Mouse (Mus musculus) brown adipose tissue, adult 24 weeks (tissue): ENCODE data around the gene Vmn1r77. TPM values are rescaled to one million over a fixed set of nuclear protein-coding genes. Genes with fewer than 3 reads are reported as not detected.
"Not testable (repeated sequence)": the region's sequence is repeated elsewhere in the genome, so short reads cannot be mapped to it uniquely, and the experiment has no call there.

ENCODE experiments used
- H3K27ac ChIP-seq: fragments of 200-500 bp; replicated peaks from 2 replicates; pipeline ENCODE4 v1.5.1; 2012; ENCODE audit warnings: low read depth, mild to moderate bottlenecking, low read length
- H3K4me1 ChIP-seq: fragments of 200-500 bp; 2 replicates; pipeline ENCODE4 v1.6.1; 2012; ENCODE audit warnings: low read length, mixed read lengths; ENCODE audit not compliant: control insufficient read depth, insufficient read depth, insufficient read length
- H3K4me3 ChIP-seq: fragments of 200-500 bp; 2 replicates; pipeline ENCODE4 v1.5.1; 2012; ENCODE audit warnings: low read depth, mild to moderate bottlenecking, low read length, moderate library complexity; ENCODE audit not compliant: insufficient read depth
- polyA plus RNA-seq: library from polyadenylated mRNA; stranded (reverse); fragments of >200 nt; gene quantifications from 2 replicates; pipeline ENCODE4 v1.2.4, GENCODE M21; 2012; ENCODE audit not compliant: missing spikeins, insufficient read depth, insufficient read length

Gene Vmn1r77
- not detected in 2 replicates for polyA plus RNA-seq

DNA sequence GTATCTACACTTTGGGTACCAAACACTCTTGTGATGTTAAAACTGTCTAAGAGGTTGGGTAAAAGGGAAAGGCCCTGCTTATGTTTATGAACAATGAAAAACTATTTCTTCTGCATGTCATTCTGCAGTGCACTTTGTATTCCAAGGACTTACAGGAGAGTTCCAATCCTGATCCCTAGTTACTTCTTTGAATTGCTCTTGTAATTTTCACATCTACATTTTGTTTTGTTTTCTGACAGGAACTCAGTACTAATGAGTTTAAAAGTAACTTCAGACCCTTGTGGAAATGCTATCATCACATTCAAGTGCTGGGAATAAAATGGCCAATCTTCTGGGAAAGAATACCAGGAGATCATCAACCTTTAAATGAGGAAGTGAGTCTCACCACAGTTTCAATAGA, at the start of gene Vmn1r77:
Gene Vmn1r77 (plus strand): TSS at position 301 of the 400 bp plus-strand sequence.
- not testable (repeated sequence) for H3K27ac ChIP-seq, H3K4me3 ChIP-seq

DNA sequence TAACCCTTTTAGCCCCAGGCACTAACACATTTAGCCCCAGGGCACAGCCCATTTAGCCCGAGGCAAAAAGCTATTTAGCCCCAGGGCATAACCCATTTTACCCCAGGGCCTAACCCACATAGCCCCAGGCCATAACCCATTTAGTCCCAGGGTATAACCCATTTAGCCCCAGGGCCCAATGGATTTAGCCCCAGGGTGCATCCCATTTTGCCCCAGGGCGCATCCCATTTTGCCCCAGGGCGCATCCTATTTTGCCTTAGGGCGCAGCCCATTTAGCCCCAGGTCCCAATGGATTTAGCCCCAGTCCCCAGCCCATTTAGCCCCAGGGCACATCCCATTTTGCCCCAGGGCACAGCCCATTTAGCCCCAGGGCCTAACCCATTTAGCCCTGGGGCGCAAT, 25.1 kb upstream of the Vmn1r77 start:
- H3K4me1 ChIP-seq, H3K27ac ChIP-seq, H3K4me3 ChIP-seq: not testable (repeated sequence)

More for the DNA sequence above, at the start of gene Vmn1r77:
- not testable (repeated sequence) for H3K4me1 ChIP-seq

DNA sequence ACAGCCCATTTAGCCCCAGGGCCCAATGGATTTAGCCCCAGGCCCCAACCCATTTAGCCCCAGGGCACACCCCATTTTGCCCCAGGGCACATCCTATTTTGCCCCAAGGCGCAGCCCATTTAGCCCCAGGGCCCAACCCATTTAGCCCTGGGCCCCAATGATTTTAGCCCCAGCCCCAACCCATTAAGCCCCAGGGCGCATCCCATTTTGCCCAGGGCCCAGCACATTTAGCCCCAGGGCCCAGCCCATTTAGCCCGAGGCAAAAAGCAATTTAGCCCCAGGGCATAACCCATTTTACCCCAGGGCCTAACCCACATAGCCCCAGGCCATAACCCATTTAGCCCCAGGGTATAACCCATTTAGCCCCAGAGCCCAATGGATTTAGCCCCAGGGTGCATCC, 24.2 kb upstream of the Vmn1r77 start:
- not testable (repeated sequence) for H3K4me3 ChIP-seq, H3K27ac ChIP-seq, H3K4me1 ChIP-seq

DNA sequence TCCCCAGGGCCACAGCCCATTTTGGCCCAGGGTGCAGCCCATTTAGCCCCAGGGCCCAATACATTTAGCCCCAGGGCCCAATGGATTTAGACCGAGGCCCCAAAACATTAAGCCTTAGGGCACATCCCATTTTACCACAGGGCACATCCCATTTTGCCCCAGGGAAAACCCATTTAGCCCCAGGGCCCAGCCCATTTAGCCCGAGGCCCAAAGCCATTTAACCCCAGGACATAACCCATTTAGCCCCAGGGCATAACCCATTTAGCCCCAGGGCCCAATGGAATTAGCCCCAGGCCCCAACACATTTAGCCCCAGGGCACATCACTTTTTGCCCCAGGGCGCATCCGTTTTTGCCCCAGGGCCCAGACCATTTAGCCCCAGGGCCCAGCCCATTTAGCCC, 23.4 kb upstream of the Vmn1r77 start:
- Histone ChIP-seq H3K27ac (no peak overlapping the region), H3K4me3 (no peak overlapping the region), H3K4me1 (no peaks in the 10 kb centered on the region)

DNA sequence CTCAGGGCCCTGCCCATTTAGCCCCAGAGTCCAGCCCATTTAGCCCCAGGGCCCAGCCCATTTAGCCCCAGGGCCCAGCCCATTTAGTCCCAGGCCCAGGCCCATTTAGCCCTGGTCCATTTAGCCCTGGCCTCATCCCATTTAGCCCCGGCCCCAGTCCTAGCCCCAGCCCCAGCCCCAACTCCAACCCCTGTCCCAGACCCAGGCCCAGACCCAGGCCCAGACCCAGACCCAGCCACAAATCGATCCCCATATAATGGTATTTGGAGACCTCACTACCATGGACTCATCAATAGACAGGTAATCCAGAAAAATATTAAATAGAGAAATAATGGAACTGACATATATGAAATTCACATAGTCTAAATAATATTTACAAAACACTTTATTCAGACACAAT, 18.7 kb upstream of the Vmn1r77 start:
- not testable (repeated sequence) for H3K4me3 ChIP-seq, H3K4me1 ChIP-seq, H3K27ac ChIP-seq

DNA sequence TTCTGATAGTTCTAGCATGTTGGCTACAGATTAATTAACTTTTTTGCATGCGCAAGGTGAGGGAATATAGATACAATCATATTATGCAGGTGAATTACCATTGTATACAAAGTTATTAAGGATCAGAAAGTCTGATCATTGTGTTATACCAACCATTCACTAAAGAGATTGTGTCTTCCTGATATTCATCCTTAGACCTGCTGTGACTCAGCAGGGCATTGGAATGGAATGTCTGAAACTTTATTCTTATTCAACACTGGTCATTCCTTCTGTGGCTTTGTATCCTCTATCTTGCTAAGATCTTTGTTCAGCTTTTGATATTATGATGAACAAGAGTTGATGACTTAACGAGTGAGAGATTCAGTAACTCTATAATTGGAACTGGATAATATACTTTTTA, 4.1 kb downstream of the Vmn1r77 start:
- Histone ChIP-seq H3K4me1 (no peaks in the 10 kb centered on the region), H3K4me3 (no peak overlapping the region), H3K27ac (no peak overlapping the region)

Other genes with a start within 250 kb of the Vmn1r77 start
- not detected in 2 replicates for gene Vmn1r74, start 202.8 kb upstream of the Vmn1r77 start, polyA plus RNA-seq
- not detected in 2 replicates for gene Vmn1r75, start 162.1 kb upstream of the Vmn1r77 start, polyA plus RNA-seq
- not detected in 2 replicates for gene Vmn1r76, start 98.5 kb upstream of the Vmn1r77 start, polyA plus RNA-seq
- gene Vmn1r78, start 113.5 kb downstream of the Vmn1r77 start, polyA plus RNA-seq, result not detected in 2 replicates
- not detected in 2 replicates for gene Vmn1r79, start 134.5 kb downstream of the Vmn1r77 start, polyA plus RNA-seq
- gene Vmn1r80, start 152.5 kb downstream of the Vmn1r77 start, polyA plus RNA-seq, result not detected in 2 replicates
- not detected in 2 replicates for gene Vmn1r81, start 231.5 kb downstream of the Vmn1r77 start, polyA plus RNA-seq